Mouse (Mus musculus): ENCODE results near the gene Inppl1. TPM values are rescaled to one million over a fixed set of nuclear protein-coding genes. Genes with fewer than 3 reads are reported as not detected.

Gene Inppl1
- polyA plus RNA-seq, 1 experiment from 2014 or later: 85.3 TPM

Other genes with a start within 250 kb of the Inppl1 start
- 11.3 to 15.1 TPM (median 11.4 TPM) in 3 replicates for gene Clpb, start 174.6 kb downstream of the Inppl1 start, polyA plus RNA-seq (2018)
- gene Phox2a, start 19.9 kb downstream of the Inppl1 start, polyA plus RNA-seq (2018): not detected in 3 replicates
- gene Folr2, start 19.0 kb upstream of the Inppl1 start, polyA plus RNA-seq (2018): 21.1 to 134 TPM (median 134 TPM) in 3 replicates
- 80.5 to 140 TPM (median 104 TPM) in 3 replicates for gene Anapc15, start 25.5 kb upstream of the Inppl1 start, polyA plus RNA-seq (2018)
- gene Folr1, start 32.6 kb upstream of the Inppl1 start, polyA plus RNA-seq (2018): 0.50 to 0.59 TPM in 2 of 3 replicates, not detected in the other
- 249 to 321 TPM (median 295 TPM) in 3 replicates for gene Lamtor1, start 67.7 kb upstream of the Inppl1 start, polyA plus RNA-seq (2018)
- 0.09 to 0.23 TPM (median 0.21 TPM) in 3 replicates for gene Tomt, start 68.1 kb upstream of the Inppl1 start, polyA plus RNA-seq (2018)
- 1.2 to 2.8 TPM (median 2.0 TPM) in 3 replicates for gene Lrrc51, start 95.7 kb upstream of the Inppl1 start, polyA plus RNA-seq (2018)
- gene Numa1, start 95.9 kb upstream of the Inppl1 start, polyA plus RNA-seq (2018): 61.1 to 130 TPM (median 82.9 TPM) in 3 replicates
- 56.7 to 120 TPM (median 96.3 TPM) in 3 replicates for gene Il18bp, start 180.5 kb upstream of the Inppl1 start, polyA plus RNA-seq (2018)
- 17.9 to 24.1 TPM (median 19.6 TPM) in 3 replicates for gene Rnf121, start 227.2 kb upstream of the Inppl1 start, polyA plus RNA-seq (2018)
- 9.5 to 11.5 TPM (median 11.5 TPM) in 3 replicates for gene Xndc1, start 227.3 kb upstream of the Inppl1 start, polyA plus RNA-seq (2018)
- 0.07 to 0.19 TPM in 2 of 3 replicates, not detected in the other for gene Xntrpc, start 227.5 kb upstream of the Inppl1 start, polyA plus RNA-seq (2018)
- 0.13 TPM in 1 of 3 replicates, not detected in the others for gene Trpc2, start 244.9 kb upstream of the Inppl1 start, polyA plus RNA-seq (2018)